Mouse (Mus musculus) testis, adult 2 months (tissue): ENCODE data around the gene Gatad2a.
"Not testable (repeated sequence)": the region's sequence is repeated elsewhere in the genome, so short reads cannot be mapped to it uniquely, and the experiment has no call there.

ENCODE experiments used
- CTCF ChIP-seq: fragments of 200-500 bp; IDR thresholded peaks from 2 replicates; pipeline ENCODE4 v1.5.1; 2012; ENCODE audit warnings: low read depth, mild to moderate bottlenecking, inconsistent platforms, low read length, moderate library complexity; ENCODE audit not compliant: control insufficient read depth, insufficient read depth, insufficient replicate concordance
- POLR2A ChIP-seq: fragments of 200-500 bp; IDR thresholded peaks from 2 replicates; pipeline ENCODE4 v1.6.1; 2012; ENCODE audit warnings: low read depth, mild to moderate bottlenecking, inconsistent platforms, low read length, moderate library complexity; ENCODE audit not compliant: control insufficient read depth

GRCm38 (mm10) chr8:70010796-70011195 is 14.6 kb upstream of the Gatad2a start:
- TF ChIP-seq POLR2A, CTCF: not testable (repeated sequence)
